Mouse (Mus musculus): ENCODE data around the gene Mrgprf. TPM values are rescaled to one million over a fixed set of nuclear protein-coding genes. Genes with fewer than 3 reads are reported as not detected.

Gene Mrgprf
- total and polyA plus RNA-seq, 3 experiments = 2.9 to 10.8 (median 4.0) TPM

GRCm38 (mm10) chr7:145266011-145266410, 34.6 kb upstream of the Mrgprf start:
- no peaks in the 10 kb centered on the region for H3K36me3 ChIP-seq (ENCODE audit: control insufficient read depth, insufficient read depth, low read length)
- WGBS = 73% methylated on average over 2 of the region's 2 CpGs
- intact Hi-C loops (cut with DNase I) = no loop called here
- peak; percentile 40 to 74 for DNase-seq
- H3K27me3 ChIP-seq (ENCODE audit: control insufficient read depth, insufficient read depth, low read length) = no peaks in the 10 kb centered on the region
- H3K4me3 ChIP-seq = no peak overlapping the region
- H3K4me1 ChIP-seq (ENCODE audit: control insufficient read depth, insufficient read depth, low read length) = peaks cover 2% of the 10 kb centered on the region
- H3K9ac ChIP-seq (ENCODE audit: low read depth, low read length) = no peak overlapping the region
- peak overlapping the region; percentile 41 for H3K27ac ChIP-seq
- TF ChIP-seq POLR2A (IDR thresholded peaks at IDR 0.05; ENCODE audit: insufficient read depth, low read depth, low read length) (no peak), EP300 (IDR thresholded peaks at IDR 0.05; ENCODE audit: insufficient read depth, low read depth, low read length) (no peak), CTCF (IDR thresholded peaks at IDR 0.05) (no peak)
- no peaks in the 10 kb centered on the region for H3K79me2 ChIP-seq (replicated peaks; ENCODE audit: control insufficient read depth, insufficient read depth, low read length)

GRCm38 (mm10) chr7:145268890-145269289, 31.7 kb upstream of the Mrgprf start:
- no peak for TF ChIP-seq POLR2A (IDR thresholded peaks at IDR 0.05; ENCODE audit: insufficient read depth, low read depth, low read length)
- TF ChIP-seq EP300 (IDR thresholded peaks at IDR 0.05; ENCODE audit: insufficient read depth, low read depth, low read length) = no peak
- no peak for TF ChIP-seq CTCF (IDR thresholded peaks at IDR 0.05)

GRCm38 (mm10) chr7:145270955-145271354, 29.7 kb upstream of the Mrgprf start:
- Histone ChIP-seq H3K9ac (ENCODE audit: low read depth, low read length) (no peak overlapping the region), H3K4me3 (no peak overlapping the region), H3K79me2 (replicated peaks; ENCODE audit: control insufficient read depth, insufficient read depth, low read length) (no peaks in the 10 kb centered on the region), H3K4me1 (ENCODE audit: control insufficient read depth, insufficient read depth, low read length) (no peaks in the 10 kb centered on the region), H3K27ac (no peak overlapping the region), H3K27me3 (ENCODE audit: control insufficient read depth, insufficient read depth, low read length) (no peaks in the 10 kb centered on the region), H3K36me3 (ENCODE audit: control insufficient read depth, insufficient read depth, low read length) (no peaks in the 10 kb centered on the region)
- DNase-seq = no peak
- intact Hi-C loops (cut with DNase I) = no loop called here
- 96% methylated on average over 5 of the region's 5 CpGs for WGBS
- TF ChIP-seq CTCF (IDR thresholded peaks at IDR 0.05) (no peak), EP300 (IDR thresholded peaks at IDR 0.05; ENCODE audit: insufficient read depth, low read depth, low read length) (no peak), POLR2A (IDR thresholded peaks at IDR 0.05; ENCODE audit: insufficient read depth, low read depth, low read length) (no peak)

More at GRCm38 (mm10) chr7:145268890-145269289, 31.7 kb upstream of the Mrgprf start:
- Histone ChIP-seq H3K4me3 (no peak overlapping the region), H3K27me3 (ENCODE audit: control insufficient read depth, insufficient read depth, low read length) (no peaks in the 10 kb centered on the region), H3K36me3 (ENCODE audit: control insufficient read depth, insufficient read depth, low read length) (no peaks in the 10 kb centered on the region), H3K27ac (no peak overlapping the region), H3K79me2 (replicated peaks; ENCODE audit: control insufficient read depth, insufficient read depth, low read length) (no peaks in the 10 kb centered on the region), H3K9ac (ENCODE audit: low read depth, low read length) (no peak overlapping the region), H3K4me1 (ENCODE audit: control insufficient read depth, insufficient read depth, low read length) (peaks cover 2% of the 10 kb centered on the region)
- 94% methylated on average over 7 of the region's 7 CpGs for WGBS
- intact Hi-C loops (cut with DNase I) = no loop called here
- no peak for DNase-seq

GRCm38 (mm10) chr7:145275488-145275887, 25.1 kb upstream of the Mrgprf start:
- Histone ChIP-seq H3K79me2 (replicated peaks; ENCODE audit: control insufficient read depth, insufficient read depth, low read length) (no peaks in the 10 kb centered on the region), H3K27ac (no peak overlapping the region), H3K9ac (ENCODE audit: low read depth, low read length) (no peak overlapping the region), H3K27me3 (ENCODE audit: control insufficient read depth, insufficient read depth, low read length) (no peaks in the 10 kb centered on the region), H3K4me3 (no peak overlapping the region), H3K4me1 (ENCODE audit: control insufficient read depth, insufficient read depth, low read length) (no peaks in the 10 kb centered on the region), H3K36me3 (ENCODE audit: control insufficient read depth, insufficient read depth, low read length) (no peaks in the 10 kb centered on the region)
- intact Hi-C loops (cut with DNase I) = no loop called here
- TF ChIP-seq EP300 (IDR thresholded peaks at IDR 0.05; ENCODE audit: insufficient read depth, low read depth, low read length) = no peak
- WGBS = 86% methylated on average over 3 of the region's 3 CpGs
- no peak for DNase-seq

GRCm38 (mm10) chr7:145281396-145281795, 19.2 kb upstream of the Mrgprf start:
- no peak overlapping the region for H3K4me3 ChIP-seq
- WGBS = 89% methylated on average over 4 of the region's 4 CpGs
- no peak overlapping the region for H3K27ac ChIP-seq
- H3K9ac ChIP-seq (ENCODE audit: low read depth, low read length) = no peak overlapping the region
- H3K4me1 ChIP-seq (ENCODE audit: control insufficient read depth, insufficient read depth, low read length) = peaks cover 4% of the 10 kb centered on the region
- DNase-seq = no peak
- intact Hi-C loops (cut with DNase I) = no loop called here
- H3K36me3 ChIP-seq (ENCODE audit: control insufficient read depth, insufficient read depth, low read length) = no peaks in the 10 kb centered on the region
- TF ChIP-seq EP300 (IDR thresholded peaks at IDR 0.05; ENCODE audit: insufficient read depth, low read depth, low read length) (no peak), POLR2A (IDR thresholded peaks at IDR 0.05; ENCODE audit: insufficient read depth, low read depth, low read length) (no peak), CTCF (IDR thresholded peaks at IDR 0.05) (no peak)
- H3K79me2 ChIP-seq (replicated peaks; ENCODE audit: control insufficient read depth, insufficient read depth, low read length) = no peaks in the 10 kb centered on the region
- no peaks in the 10 kb centered on the region for H3K27me3 ChIP-seq (ENCODE audit: control insufficient read depth, insufficient read depth, low read length)

DNA sequence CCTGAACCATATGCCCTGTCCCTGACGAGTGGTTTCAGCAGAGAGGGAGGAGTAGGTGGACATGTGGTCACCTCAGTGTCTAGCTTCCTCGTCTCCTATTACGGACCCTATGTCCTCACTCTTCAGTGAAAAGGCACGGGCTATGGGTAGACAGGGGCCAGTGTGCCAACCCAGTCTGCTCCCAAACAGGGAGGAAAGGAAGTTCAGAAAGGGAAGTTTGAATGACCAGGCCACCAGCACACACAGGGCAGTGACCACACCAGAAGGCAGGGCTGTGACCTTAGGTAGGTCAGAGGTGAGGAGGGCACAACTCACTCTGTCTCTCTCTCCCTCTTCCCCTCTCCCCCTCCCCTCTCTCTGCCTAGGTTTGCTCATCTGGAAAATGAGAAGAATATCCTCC, 17.6 kb upstream of the Mrgprf start:
- no peaks in the 10 kb centered on the region for H3K27me3 ChIP-seq (ENCODE audit: control insufficient read depth, insufficient read depth, low read length)
- H3K27ac ChIP-seq = peak overlapping the region; percentile 75
- intact Hi-C loops (cut with DNase I) = loop anchor here (2.0 kb wide), 1 partner anchor 30 kb away; no protein-coding TSS in a partner anchor
- 54% methylated on average over 4 of the region's 4 CpGs for WGBS
- no peak for DNase-seq
- peaks cover 4% of the 10 kb centered on the region for H3K4me1 ChIP-seq (ENCODE audit: control insufficient read depth, insufficient read depth, low read length)
- TF ChIP-seq POLR2A (IDR thresholded peaks at IDR 0.05; ENCODE audit: insufficient read depth, low read depth, low read length) (no peak), EP300 (IDR thresholded peaks at IDR 0.05; ENCODE audit: insufficient read depth, low read depth, low read length) (no peak), CTCF (IDR thresholded peaks at IDR 0.05) (no peak)
- H3K4me3 ChIP-seq = peak overlapping the region; percentile 84
- peak overlapping the region; percentile 56 for H3K9ac ChIP-seq (ENCODE audit: low read depth, low read length)
- H3K79me2 ChIP-seq (replicated peaks; ENCODE audit: control insufficient read depth, insufficient read depth, low read length) = no peaks in the 10 kb centered on the region
- no peaks in the 10 kb centered on the region for H3K36me3 ChIP-seq (ENCODE audit: control insufficient read depth, insufficient read depth, low read length)
